Mouse (Mus musculus): ENCODE data around the gene Ift52.

Gene Ift52

GRCm38 (mm10) chr2:163016916-163017743 is at the start of gene Ift52:
Gene Ift52, plus strand, starts transcription at chr2:163017354.
- peak; percentile 94 for DNase-seq

- DNase-seq = peak; percentile 66
These were observed 48.8 kb upstream of the Ift52 start for GRCm38 (mm10) chr2:162968357-162968756.

- DNase-seq = no peak
These were observed 48.1 kb upstream of the Ift52 start for GRCm38 (mm10) chr2:162969101-162969500.

DNA sequence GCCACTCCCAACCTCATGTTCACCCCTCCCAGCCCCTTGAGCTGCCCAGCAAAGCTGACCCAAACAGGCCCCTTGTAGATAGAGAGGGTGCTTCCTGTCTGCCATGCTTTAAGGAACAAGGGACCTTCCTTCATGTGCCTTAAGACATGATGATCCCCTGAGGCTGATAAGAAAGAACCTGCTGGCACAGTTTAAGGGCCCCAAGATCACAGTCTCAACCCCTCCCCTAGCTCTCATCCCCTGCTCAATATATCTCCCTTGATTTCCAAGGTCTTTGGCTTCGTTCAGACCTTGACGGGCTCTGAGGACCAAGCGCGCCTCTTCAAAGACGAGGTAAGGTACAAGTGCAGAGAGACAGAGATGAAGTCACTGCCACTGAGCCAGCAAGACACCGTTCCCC is 46.3 kb upstream of the Ift52 start:
- no peak for DNase-seq

- no peak for DNase-seq
These were observed 44.4 kb upstream of the Ift52 start for GRCm38 (mm10) chr2:162972752-162973151.

DNA sequence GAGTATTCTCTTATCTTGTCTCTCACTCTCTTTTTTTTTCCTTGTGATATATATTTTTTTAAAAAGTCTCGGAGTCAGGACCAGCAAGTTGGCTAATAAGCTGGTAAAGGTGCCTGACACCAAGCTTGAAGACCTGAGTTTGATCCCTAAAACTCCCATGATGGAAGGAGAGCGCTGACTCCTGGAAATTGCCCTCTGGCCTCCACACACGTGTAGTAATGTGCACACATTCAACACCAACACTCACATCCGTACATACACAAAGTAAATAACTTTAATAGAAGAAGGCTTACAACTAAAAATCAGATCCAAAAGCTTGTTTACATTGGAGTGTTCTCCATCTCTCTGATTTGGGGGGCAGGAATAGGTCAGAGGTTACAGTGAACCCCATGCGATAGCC is 43.9 kb upstream of the Ift52 start:
- DNase-seq = no peak

- DNase-seq = no peak
These were observed 43.5 kb upstream of the Ift52 start for GRCm38 (mm10) chr2:162973637-162974036.

DNA sequence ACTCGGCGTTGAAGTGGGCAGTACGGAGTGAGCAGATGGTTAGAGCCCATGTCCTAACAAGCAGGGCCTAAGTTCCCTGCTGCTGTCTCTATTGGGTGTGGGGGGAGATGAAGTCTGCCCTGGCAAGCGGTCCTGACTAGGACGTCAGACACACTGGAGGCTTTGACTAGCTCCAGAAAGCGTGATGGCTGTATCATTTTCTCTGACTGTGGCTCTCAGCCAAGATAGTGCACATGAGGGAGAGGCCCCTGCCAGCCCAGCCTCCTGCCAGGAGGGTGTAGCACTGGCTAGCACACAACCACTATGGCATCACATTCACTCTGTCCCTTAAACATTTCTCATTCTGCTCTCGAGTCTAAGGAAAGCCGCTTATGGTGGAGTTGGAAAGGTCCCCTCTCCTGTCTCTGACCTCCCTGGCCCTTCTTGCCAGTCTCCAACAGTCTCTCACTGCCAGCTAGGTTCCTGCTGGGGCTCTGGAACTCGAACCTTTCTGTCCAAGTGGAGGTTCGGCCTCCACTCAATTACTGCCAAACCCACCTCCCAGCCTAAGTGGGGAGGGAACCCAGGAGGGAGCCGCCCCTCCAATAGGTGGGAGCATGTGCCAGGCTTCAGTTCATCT is 41.9 kb upstream of the Ift52 start:
- no peak for DNase-seq

DNA sequence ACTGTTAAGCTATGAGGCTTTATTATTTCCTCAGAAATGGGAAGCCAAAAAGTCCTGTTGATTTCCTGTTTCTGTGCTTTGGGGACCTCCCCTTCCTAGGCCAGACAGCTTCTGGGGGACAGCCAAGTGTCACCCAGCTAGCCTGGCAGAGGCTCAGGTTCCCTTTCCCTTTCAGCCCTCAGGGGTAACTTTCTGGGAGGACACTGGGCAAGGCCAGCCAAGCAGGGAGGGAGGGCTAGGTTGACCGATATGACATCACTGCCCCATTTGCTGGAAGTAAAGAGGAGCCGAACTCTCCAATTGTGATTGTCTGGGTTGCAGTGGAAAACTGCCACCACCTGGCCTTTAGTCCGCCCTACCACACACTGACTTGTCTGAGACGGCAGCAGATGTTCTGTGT is 41.2 kb upstream of the Ift52 start:
- DNase-seq = peak; percentile 68

DNA sequence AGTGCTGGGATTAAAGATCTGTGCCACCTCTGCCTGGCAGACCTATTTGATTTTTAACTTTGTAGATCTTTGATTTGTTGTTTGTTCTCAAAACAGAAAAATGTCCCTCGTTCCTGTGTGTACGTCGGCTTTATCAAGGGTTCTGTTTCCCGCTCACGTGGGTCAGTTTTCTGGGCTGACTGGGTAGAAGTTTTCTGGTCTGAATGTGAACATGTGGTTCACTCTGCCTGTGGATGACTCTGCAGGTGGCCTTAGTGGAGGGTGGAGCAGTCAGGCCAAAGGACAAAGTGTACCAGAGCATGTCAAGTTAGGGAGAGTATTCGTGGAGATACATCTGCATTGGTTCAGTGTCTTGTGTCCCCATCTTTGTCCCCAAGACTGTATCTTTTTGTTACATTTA is 32.8 kb upstream of the Ift52 start:
- peak; percentile 89 for DNase-seq

DNA sequence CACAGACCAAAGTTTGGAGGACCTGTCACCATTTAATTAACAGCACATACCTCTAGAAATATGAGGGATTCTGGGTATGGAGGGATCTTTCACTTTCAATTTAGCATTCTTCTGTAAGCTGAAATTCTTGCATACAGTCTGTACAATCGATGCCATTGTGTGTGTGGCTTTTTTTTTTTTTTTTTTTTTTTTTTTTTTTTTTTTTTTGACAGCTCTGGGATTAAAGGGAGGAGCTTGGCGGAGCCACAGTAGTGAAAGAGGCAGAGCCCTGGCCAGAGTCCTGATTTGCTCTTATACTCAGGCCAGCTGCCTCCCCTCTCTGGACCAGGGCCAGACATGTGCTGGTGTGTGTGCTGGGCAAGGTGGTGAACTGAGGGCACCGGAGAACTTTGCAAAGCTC is 31.2 kb upstream of the Ift52 start:
- DNase-seq = peak; percentile 97

DNA sequence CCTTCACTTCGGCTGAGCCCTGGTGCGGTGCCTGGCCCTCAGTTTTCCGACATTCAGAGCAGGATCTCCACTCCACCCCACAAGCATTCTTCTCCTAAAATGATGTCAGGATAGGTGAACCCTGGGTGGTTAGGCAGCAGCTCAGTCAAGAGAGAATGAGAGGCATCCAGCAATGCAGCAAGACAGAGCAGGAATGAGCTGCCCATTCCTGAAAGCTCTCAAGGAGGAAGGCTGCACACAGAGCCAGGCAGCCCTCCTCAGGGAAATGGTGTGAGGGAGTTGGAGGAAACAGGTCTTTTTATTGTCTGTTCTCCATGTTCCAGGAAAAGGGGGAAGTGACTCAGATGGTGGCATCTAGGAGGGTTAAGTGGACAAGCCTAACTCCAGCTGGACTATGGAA is 30.4 kb upstream of the Ift52 start:
- no peak for DNase-seq

DNA sequence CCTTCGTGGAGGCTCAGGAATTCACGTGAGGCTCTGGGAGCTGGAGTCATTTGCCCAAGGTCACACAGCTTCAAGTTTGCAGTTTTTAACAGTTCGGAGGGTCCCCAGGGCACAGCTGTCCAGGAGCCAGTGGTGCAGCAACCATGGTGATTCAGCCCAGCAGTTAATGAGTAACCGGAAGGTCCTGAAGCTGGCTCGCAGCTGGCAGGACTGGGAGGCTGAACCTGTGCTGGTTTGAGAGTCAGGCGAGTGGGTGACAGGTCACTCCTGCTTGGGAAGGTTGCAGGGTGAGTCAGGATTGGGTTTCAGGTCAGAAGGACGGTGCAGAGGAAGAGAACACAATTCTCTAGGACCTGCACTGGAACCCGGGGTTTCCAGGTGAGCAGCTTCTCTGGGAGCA is 29.9 kb upstream of the Ift52 start, which contains the start of gene Sgk2:
Gene Sgk2 (plus strand): TSS at position 113 of the 400 bp plus-strand sequence.
- DNase-seq = peak; percentile 97

GRCm38 (mm10) chr2:162988235-162988634 is 28.9 kb upstream of the Ift52 start:
- DNase-seq = no peak

GRCm38 (mm10) chr2:162991394-162992083 is 25.6 kb upstream of the Ift52 start:
- DNase-seq = peak; percentile 63

- DNase-seq = peak; percentile 88
These were observed 25.1 kb upstream of the Ift52 start for GRCm38 (mm10) chr2:162992084-162992437.

GRCm38 (mm10) chr2:162993881-162994616 is 23.1 kb upstream of the Ift52 start:
- peak; percentile 86 for DNase-seq

- DNase-seq = peak; percentile 74
These were observed 18.5 kb upstream of the Ift52 start for GRCm38 (mm10) chr2:162998528-162999230.

GRCm38 (mm10) chr2:162999744-163000143 is 17.4 kb upstream of the Ift52 start:
- DNase-seq = peak; percentile 66

- DNase-seq = no peak
These were observed 16.1 kb upstream of the Ift52 start for GRCm38 (mm10) chr2:163001071-163001470.

DNA sequence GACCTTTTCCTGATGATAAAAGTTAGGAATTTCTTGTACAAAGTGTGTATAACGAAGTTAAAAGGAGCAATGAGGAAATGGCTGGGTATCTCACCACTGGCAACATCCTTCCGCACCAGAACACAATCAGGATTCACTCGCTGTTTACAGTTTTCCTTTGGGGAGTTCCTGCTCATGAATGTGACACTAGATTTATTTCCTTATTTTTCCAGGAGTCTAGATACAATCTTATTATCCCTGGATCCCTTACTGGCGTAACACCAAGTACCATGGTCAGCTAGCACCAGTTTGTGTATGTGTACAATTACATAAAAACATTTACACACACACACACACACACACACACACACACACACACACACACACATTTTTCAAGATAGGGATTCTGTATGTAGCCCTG is 9.9 kb upstream of the Ift52 start:
- DNase-seq = no peak

DNA sequence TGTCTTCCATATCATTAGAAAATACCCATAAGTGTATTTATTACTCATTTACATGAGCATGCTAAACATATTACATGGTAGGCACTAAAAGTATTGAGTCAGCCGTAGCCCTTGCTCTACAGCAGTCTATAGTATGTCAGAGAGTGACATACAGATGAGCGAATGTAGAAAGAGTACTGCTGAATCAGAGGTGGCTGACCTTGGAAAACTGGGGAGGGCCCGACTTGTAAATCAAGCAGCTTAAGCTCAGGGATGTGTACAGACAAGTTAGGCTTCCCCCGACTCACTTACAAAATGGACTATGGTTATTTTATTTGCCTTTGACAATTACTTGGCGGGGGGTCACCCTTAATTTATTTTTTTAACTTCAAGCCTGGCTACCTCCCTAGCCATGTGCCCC is 14.1 kb downstream of the Ift52 start:
- no peak for DNase-seq

DNA sequence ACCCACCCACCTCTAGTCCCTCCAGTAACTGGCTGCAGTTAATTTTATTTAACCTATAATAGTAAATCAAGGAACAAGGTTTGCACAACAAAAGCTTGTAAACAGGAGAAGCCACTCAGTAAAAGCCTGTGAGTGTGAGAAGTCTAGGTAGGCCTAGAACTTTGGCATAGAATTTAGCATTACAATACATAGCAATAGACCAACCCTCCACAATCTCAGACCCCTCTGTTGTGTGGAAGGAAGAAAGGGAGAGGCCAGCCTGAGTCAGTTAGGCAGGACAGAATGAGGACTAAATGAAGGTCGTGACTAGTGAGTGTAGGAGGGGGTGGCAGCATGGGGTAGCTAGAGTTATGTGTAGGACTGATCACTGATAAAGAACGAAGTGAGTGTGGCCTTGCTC is 14.6 kb downstream of the Ift52 start:
- no peak for DNase-seq

Data from kidney, adult 9 months (tissue).